Mouse (Mus musculus) kidney, embryonic 16.5 days (tissue): ENCODE measurements around the gene Xkr8. TPM values are rescaled to one million over a fixed set of nuclear protein-coding genes. Genes with fewer than 3 reads are reported as not detected.
"Not testable (repeated sequence)": the region's sequence is repeated elsewhere in the genome, so short reads cannot be mapped to it uniquely, and the experiment has no call there.

ENCODE experiments used
- ATAC-seq: fragments of 200-750 bp; cut with Nextera tagmentation; 2 replicates; pipeline ENCODE4 v1.8.0; 2017; ENCODE audit warnings: moderate TSS enrichment; ENCODE audit not compliant: low FRiP score, low TSS enrichment
- H3K27ac ChIP-seq: fragments of 300-500 bp; sonication (generic); 2 replicates; pipeline ENCODE4 v1.5.1; 2014; ENCODE audit warnings: low read length
- H3K27me3 ChIP-seq: fragments of 300-500 bp; sonication (generic); 2 replicates; pipeline ENCODE4 v1.6.1; 2014; ENCODE audit warnings: low read length, control low read depth, mixed read lengths; ENCODE audit not compliant: insufficient read depth
- H3K36me3 ChIP-seq: fragments of 300-500 bp; sonication (generic); 2 replicates; pipeline ENCODE4 v1.6.1; 2014; ENCODE audit warnings: low read length, control low read depth, mixed read lengths; ENCODE audit not compliant: insufficient read depth
- H3K4me1 ChIP-seq: fragments of 300-500 bp; sonication (generic); 2 replicates; pipeline ENCODE4 v1.6.1; 2014; ENCODE audit warnings: low read length, control low read depth, mixed read lengths; ENCODE audit not compliant: insufficient read depth
- H3K4me2 ChIP-seq: fragments of 300-500 bp; sonication (generic); replicated peaks from 2 replicates; pipeline ENCODE4 v1.6.1; 2014; ENCODE audit warnings: low read depth, low read length
- H3K4me3 ChIP-seq: fragments of 300-500 bp; sonication (generic); 2 replicates; pipeline ENCODE4 v1.5.1; 2014; ENCODE audit warnings: mild to moderate bottlenecking, low read length
- H3K9ac ChIP-seq: fragments of 300-500 bp; sonication (generic); replicated peaks from 2 replicates; pipeline ENCODE4 v1.6.1; 2014; ENCODE audit warnings: low read length
- H3K9me3 ChIP-seq: fragments of 300-500 bp; sonication (generic); 2 replicates; pipeline ENCODE4 v1.6.1; 2016; ENCODE audit warnings: low read length, control low read depth
- WGBS: fragments of 180-500 bp; shearing (Covaris S2); extraction: QIAGEN DNeasy Blood & Tissue Kit; methylation state at CpG from one replicate; pipeline ENCODE4 v1.1.7; 2014; 5-methylcytosine and 5-hydroxymethylcytosine counted together
- polyA plus RNA-seq: library from polyadenylated mRNA; unstranded; fragments of >200 nt; fragmentation: Nextera tagmentation; extraction: Ambion mirVana; gene quantifications from 2 replicates; pipeline ENCODE4 v1.2.1, GENCODE M21; 2015

Xkr8 gene
- polyA plus RNA-seq, 1 experiment from 2014 or later, result 7.3 TPM

DNA sequence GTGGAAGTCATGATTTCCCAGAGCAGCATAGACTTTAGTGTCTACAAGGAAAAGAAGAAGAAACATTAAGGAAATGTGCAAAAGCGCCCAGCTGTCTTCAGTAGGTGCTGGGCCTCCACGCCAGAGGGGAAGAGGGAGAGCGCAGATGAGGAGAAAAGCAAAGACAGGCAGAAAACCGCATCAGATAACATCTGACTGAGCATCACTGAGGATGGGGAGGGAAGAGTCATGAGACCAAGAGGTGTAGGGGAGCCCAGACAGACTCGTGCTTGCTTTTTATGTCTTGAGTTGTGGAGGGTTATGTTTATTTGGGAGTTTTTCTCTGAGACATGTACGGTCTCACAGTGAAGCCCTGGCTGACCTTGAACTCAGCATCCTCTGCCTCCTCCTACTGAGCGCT, 9.1 kb upstream of the Xkr8 start:
- H3K4me1 ChIP-seq, result no peaks in the 10 kb centered on the region
- H3K27ac ChIP-seq, result no peak overlapping the region
- H3K4me3 ChIP-seq, result no peak overlapping the region
- ATAC-seq, result no peak
- H3K36me3 ChIP-seq, result no peaks in the 10 kb centered on the region
- H3K9me3 ChIP-seq, result no peaks in the 10 kb centered on the region
- H3K4me2 ChIP-seq, result no peak overlapping the region
- 89% methylated on average over 7 of the region's 7 CpGs for WGBS
- H3K9ac ChIP-seq, result no peak overlapping the region
- no peaks in the 10 kb centered on the region for H3K27me3 ChIP-seq

DNA sequence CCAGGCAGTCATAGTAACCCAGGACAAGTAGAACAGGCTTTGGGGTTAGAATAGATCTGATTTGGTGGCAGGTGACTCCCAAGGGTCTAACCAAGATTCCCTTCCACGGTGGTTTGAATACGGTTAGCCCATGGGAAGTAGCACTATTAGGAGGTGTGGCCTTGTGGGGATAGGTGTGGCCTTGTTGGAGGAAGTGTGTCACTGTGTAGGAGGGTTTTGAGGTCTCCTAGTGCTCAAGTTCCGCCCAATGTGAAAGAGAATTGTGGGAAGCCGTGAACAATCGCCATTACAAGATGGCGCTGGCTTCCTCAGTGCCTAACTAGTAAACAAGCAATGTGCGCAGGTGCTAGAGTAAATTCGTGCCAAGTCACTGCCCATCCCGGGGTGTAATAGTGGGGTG, 4.8 kb upstream of the Xkr8 start:
- WGBS, result 93% methylated on average over 9 of the region's 9 CpGs
- H3K4me2 ChIP-seq, H3K9me3 ChIP-seq, H3K27ac ChIP-seq, H3K27me3 ChIP-seq, H3K36me3 ChIP-seq, H3K9ac ChIP-seq, ATAC-seq, H3K4me1 ChIP-seq, H3K4me3 ChIP-seq: not testable (repeated sequence)

DNA sequence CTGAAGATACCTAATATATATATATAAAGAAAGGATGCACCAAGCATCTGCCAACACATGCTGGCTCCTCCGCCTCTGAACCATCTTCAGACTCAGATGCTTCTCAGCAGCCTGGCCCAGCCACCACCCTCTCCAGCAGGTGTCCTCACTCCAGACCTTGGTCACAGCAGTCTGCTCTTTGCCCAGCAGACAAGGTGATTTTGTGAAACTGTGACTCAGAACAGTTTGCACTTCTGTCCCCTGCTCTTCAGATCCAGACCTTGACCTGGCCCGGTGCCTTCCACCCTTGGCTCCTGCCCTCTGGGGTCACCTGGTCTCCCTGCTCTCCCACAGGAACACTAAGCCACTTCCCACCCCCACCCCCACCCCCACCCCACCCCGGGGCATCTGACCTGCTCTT, 3.5 kb upstream of the Xkr8 start:
- H3K4me2 ChIP-seq, result no peak overlapping the region
- no peak for ATAC-seq
- peaks cover 8% of the 10 kb centered on the region; the same call in 1 of the 2 replicates for H3K4me1 ChIP-seq
- no peaks in the 10 kb centered on the region for H3K9me3 ChIP-seq
- no peaks in the 10 kb centered on the region for H3K27me3 ChIP-seq
- H3K9ac ChIP-seq, result no peak overlapping the region
- no peaks in the 10 kb centered on the region for H3K36me3 ChIP-seq
- no peak overlapping the region for H3K27ac ChIP-seq
- 66% methylated on average over 3 of the region's 3 CpGs for WGBS
- H3K4me3 ChIP-seq, result no peak overlapping the region

DNA sequence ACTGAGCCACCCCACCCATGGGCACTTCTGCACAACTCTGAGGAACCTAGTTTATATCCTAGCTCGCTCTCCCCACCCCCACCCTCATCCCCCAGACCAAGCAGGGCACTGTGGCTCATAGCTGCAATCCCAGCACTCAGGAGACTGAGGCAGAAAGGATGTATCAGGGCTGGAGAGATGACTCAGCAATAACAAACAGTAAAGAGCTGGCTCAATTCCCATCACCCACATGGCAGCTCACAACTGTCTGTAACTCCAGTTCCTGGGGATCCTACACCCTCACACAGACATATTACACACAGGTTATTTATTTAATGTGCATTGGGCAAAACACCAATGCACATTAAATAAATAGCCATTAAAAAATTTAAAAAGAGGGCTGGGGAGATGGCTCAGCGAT, 3.0 kb upstream of the Xkr8 start:
- Histone ChIP-seq H3K9me3 (no peaks in the 10 kb centered on the region), H3K27me3 (no peaks in the 10 kb centered on the region), H3K4me1 (peaks cover 8% of the 10 kb centered on the region; the same call in 1 of the 2 replicates), H3K36me3 (no peaks in the 10 kb centered on the region), H3K9ac (no peak overlapping the region), H3K4me2 (no peak overlapping the region), H3K27ac (no peak overlapping the region), H3K4me3 (no peak overlapping the region)
- WGBS, result 83% methylated on average over 2 of the region's 2 CpGs
- ATAC-seq, result no peak

DNA sequence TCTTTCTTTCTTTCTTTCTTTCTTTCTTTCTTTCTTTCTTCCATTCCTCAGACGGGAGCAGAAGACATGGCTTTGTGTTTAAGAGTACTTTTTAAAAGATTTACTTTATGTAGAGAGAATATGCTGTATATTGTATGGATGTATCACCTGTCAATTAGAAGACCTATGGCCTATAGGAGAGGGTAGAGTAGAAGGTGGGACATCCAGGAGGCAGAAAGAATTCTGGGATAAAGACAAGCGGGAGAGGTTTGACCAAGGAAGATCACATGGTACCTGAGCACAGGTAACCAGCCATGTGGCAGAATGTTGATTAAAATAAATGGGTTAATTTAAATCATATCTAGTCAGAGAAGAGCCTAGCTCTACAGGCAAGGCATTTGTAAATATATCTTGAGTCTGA, 2.4 kb upstream of the Xkr8 start:
- H3K27me3 ChIP-seq, result no peaks in the 10 kb centered on the region
- 98% methylated on average over 2 of the region's 2 CpGs for WGBS
- no peak overlapping the region for H3K9ac ChIP-seq
- no peak for ATAC-seq
- H3K9me3 ChIP-seq, result no peaks in the 10 kb centered on the region
- H3K36me3 ChIP-seq, result no peaks in the 10 kb centered on the region
- H3K4me3 ChIP-seq, result no peak overlapping the region
- no peak overlapping the region for H3K4me2 ChIP-seq
- H3K4me1 ChIP-seq, result peaks cover 8% of the 10 kb centered on the region; the same call in 1 of the 2 replicates
- no peak overlapping the region for H3K27ac ChIP-seq

DNA sequence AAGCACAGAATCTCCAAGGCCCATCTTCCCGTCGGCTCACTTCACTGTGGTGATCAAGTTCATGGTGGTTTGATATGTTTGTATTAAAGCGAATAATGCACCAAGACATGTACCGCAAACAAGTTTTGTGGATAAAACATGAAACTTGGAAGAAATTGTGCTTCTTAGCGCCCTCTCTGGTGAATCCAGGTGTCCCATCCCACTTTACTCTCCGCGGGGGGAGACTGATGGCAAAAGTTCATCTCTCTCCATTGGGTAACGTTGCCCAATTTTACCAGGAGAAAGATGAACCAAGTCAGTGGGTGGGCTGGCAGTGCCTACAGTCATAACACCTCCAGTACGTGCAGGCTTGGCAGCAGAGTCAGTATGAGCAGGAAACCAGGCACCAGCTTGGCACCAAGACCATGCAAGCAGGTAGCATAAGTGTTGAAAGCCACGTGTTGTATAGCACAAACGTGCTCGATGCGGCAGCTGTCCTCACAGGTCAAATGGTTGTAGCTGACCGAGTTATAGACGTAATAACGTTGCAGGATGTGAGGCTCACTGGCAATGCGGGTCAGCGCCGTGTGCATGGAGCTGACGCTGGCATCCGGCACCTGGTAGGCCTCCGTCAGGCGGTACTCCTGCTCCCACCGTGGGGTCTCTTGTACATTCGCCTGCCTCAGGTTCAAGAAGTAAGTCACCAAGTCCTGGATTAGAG, 875 bp upstream of the Xkr8 start:
- WGBS, result 94% methylated on average over 25 of the region's 25 CpGs
- no peak for ATAC-seq
- Histone ChIP-seq H3K4me1 (peaks cover 8% of the 10 kb centered on the region; the same call in 1 of the 2 replicates), H3K9ac (no peak overlapping the region), H3K9me3 (no peaks in the 10 kb centered on the region), H3K27me3 (no peaks in the 10 kb centered on the region), H3K4me2 (no peak overlapping the region), H3K4me3 (no peak overlapping the region), H3K27ac (no peak overlapping the region), H3K36me3 (no peaks in the 10 kb centered on the region)

DNA sequence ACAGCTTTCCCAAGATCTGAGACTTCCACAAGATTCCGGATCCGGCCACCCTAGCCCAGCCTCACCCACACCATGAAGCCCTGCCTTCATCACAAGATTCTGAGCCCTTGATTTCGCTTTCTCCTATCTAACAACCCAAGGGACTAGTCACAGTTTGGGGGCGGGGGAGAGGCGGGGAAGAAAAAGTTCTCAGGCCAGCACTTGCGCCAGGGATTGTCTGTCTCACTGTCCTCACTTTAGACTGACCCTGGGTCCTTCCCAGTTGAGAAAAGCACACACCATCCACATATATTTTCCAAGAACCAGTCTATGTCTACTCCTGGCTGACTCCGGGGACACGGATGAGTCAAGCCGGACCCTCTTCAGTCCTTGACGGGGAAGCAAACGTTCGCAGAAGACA, 730 bp downstream of the Xkr8 start:
- H3K4me1 ChIP-seq, result peaks cover 8% of the 10 kb centered on the region; the same call in 1 of the 2 replicates
- no peaks in the 10 kb centered on the region for H3K9me3 ChIP-seq
- H3K27ac ChIP-seq, result no peak overlapping the region
- peak overlapping the region; percentile 62 for H3K4me2 ChIP-seq
- no peaks in the 10 kb centered on the region for H3K36me3 ChIP-seq
- ATAC-seq, result no peak
- H3K4me3 ChIP-seq, result peak overlapping the region; percentile 56
- 48% methylated on average over 12 of the region's 12 CpGs for WGBS
- no peaks in the 10 kb centered on the region for H3K27me3 ChIP-seq
- peak overlapping the region; percentile 64 for H3K9ac ChIP-seq

DNA sequence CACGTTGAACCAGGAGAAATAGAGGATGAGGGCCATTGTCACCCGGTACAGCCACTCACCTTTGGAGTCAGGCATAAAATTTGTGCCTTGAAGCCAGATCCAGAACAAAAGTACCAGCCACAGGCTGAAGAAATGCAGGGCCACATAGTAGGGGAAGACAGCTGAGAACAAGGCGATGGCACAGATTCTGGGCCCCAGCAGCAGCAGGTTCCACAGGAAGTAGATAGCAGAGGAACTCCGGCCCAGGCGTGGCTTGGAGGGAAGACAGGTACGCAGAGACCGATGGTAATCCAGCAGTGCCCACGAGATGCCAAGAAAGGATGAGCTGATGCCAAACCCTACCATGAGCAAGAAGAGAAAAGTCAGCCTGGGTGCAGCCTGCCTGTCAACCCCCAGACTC, 4.1 kb downstream of the Xkr8 start:
- H3K9me3 ChIP-seq, result no peaks in the 10 kb centered on the region
- H3K36me3 ChIP-seq, result no peaks in the 10 kb centered on the region
- H3K4me1 ChIP-seq, result peaks cover 8% of the 10 kb centered on the region; the same call in 1 of the 2 replicates
- H3K4me3 ChIP-seq, result no peak overlapping the region
- ATAC-seq, result no peak
- WGBS, result 90% methylated on average over 8 of the region's 8 CpGs
- no peak overlapping the region for H3K9ac ChIP-seq
- no peak overlapping the region for H3K4me2 ChIP-seq
- no peaks in the 10 kb centered on the region for H3K27me3 ChIP-seq
- no peak overlapping the region for H3K27ac ChIP-seq

DNA sequence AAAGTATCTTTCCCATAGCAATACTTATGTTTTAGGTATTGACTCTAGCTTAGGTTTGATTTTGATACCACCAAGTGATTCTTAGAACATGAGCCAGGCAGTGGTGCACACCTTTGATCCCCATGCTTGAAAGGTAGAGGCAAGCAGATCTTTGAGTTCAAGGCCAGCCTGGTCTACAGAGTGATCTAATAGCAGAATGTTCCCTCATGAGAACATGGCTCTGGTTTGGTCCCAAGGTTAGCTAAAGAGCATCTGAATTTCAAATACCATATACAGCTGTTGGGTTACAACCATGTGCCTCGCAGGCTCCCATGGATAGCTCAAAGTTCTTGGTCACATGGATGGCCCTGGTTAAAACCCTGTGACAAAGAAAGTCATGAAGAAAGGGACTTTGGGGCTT, 14.1 kb downstream of the Xkr8 start:
- Histone ChIP-seq H3K27me3 (no peaks in the 10 kb centered on the region), H3K9ac (no peak overlapping the region), H3K4me3 (no peak overlapping the region), H3K27ac (no peak overlapping the region), H3K36me3 (peaks cover 42% of the 10 kb centered on the region), H3K9me3 (no peaks in the 10 kb centered on the region), H3K4me2 (no peak overlapping the region), H3K4me1 (no peaks in the 10 kb centered on the region)
- WGBS, result 97% methylated on average over 1 of the region's 1 CpGs
- ATAC-seq, result no peak

DNA sequence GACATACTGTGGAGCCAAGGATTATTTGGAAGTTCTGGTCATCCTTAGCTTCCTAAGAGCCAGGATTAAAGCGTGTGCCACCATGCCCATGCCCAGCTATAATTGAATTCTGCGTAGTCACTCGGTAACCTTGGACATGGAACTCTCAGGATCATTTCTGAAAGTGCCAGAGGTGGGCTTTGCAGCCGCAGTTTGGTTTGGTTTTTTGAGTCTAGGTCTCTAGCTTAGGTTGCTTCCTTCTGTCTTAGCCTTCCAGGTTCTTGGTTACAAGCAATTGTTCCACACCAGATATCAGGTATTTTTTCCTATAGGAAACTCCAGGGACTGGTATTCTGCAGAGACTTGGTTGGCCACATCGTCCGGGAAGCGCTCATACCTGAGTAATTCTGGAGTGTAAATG, 19.2 kb downstream of the Xkr8 start:
- ATAC-seq, result no peak
- Histone ChIP-seq H3K4me3 (no peak overlapping the region), H3K27me3 (no peaks in the 10 kb centered on the region), H3K27ac (no peak overlapping the region), H3K36me3 (peaks cover 46% of the 10 kb centered on the region), H3K4me2 (no peak overlapping the region), H3K9ac (no peak overlapping the region), H3K9me3 (no peaks in the 10 kb centered on the region), H3K4me1 (no peaks in the 10 kb centered on the region)
- WGBS, result 95% methylated on average over 7 of the region's 7 CpGs
